Mouse (Mus musculus): ENCODE measurements around the gene Upb1. TPM values are rescaled to one million over a fixed set of nuclear protein-coding genes. Genes with fewer than 3 reads are reported as not detected.
A peak's percentile ranks its signal among the peaks of the same experiment; 100 is the strongest.

Gene Upb1
- polyA plus RNA-seq, 1 experiment from 2014 or later, result 0.38 TPM

DNA sequence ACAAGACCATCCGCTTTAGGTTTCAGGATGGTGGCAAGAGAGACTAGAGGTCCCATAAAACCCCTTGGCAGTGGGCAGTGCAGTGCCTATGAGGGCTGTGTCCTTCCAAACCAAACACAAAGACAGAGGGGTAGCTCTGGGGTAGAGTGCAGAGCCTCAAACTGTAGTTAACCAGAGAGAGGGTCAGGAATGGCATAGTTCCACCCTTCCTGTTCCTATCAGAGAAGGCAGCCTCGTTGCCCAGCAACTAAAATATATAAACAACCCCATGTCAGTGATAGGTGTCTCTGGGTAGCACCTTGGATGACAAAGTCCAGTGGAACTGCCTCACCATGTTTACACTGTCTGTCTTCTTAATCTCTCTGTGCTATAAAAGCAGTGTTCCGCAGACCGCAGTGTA, 40.9 kb downstream of the Upb1 start:
- 41% methylated on average over 4 of the region's 4 CpGs for WGBS
- no peak overlapping the region for H3K4me2 ChIP-seq (ENCODE audit: low read length)
- no peak overlapping the region for H3K9ac ChIP-seq (ENCODE audit: low read length)
- H3K27ac ChIP-seq (ENCODE audit: low read depth), result peak overlapping the region; percentile 52; the same call in 1 of the 2 replicates
- ATAC-seq (replicated peaks; ENCODE audit: low FRiP score, low TSS enrichment, low read depth), result peak; percentile 87
- no peak overlapping the region for H3K4me3 ChIP-seq (ENCODE audit: low read depth, low read length)
- peaks cover 16% of the 10 kb centered on the region; the same call in 1 of the 2 replicates for H3K4me1 ChIP-seq (replicated peaks; ENCODE audit: control insufficient read depth, insufficient read depth, low read length)
- H3K9me3 ChIP-seq (ENCODE audit: control insufficient read depth, low read length), result no peaks in the 10 kb centered on the region
- peak; percentile 51 for DNase-seq (ENCODE audit: low spot score)
- no peaks in the 10 kb centered on the region for H3K36me3 ChIP-seq (ENCODE audit: control insufficient read depth, insufficient read depth, low read length)
- no peaks in the 10 kb centered on the region for H3K27me3 ChIP-seq (replicated peaks; ENCODE audit: control insufficient read depth, insufficient read depth, low read length)

- 0 out of 2 replicates have a peak overlapping the region, but pooled peaks have one; percentile 52 for H3K27ac ChIP-seq (ENCODE audit: low read depth)
- no peaks in the 10 kb centered on the region for H3K9me3 ChIP-seq (ENCODE audit: control insufficient read depth, low read length)
- no peak for ATAC-seq (replicated peaks; ENCODE audit: low FRiP score, low TSS enrichment, low read depth)
- no peak overlapping the region for H3K4me2 ChIP-seq (ENCODE audit: low read length)
- DNase-seq (ENCODE audit: low spot score), result no peak
- H3K4me3 ChIP-seq (ENCODE audit: low read depth, low read length), result no peak overlapping the region
- no peak overlapping the region for H3K9ac ChIP-seq (ENCODE audit: low read length)
- 85% methylated on average over 4 of the region's 4 CpGs for WGBS
- no peaks in the 10 kb centered on the region for H3K36me3 ChIP-seq (ENCODE audit: control insufficient read depth, insufficient read depth, low read length)
- peaks cover 16% of the 10 kb centered on the region; the same call in 1 of the 2 replicates for H3K4me1 ChIP-seq (replicated peaks; ENCODE audit: control insufficient read depth, insufficient read depth, low read length)
- H3K27me3 ChIP-seq (replicated peaks; ENCODE audit: control insufficient read depth, insufficient read depth, low read length), result no peaks in the 10 kb centered on the region
Observed at GRCm38 (mm10) chr10:75443017-75443416, 42.1 kb downstream of the Upb1 start.

DNA sequence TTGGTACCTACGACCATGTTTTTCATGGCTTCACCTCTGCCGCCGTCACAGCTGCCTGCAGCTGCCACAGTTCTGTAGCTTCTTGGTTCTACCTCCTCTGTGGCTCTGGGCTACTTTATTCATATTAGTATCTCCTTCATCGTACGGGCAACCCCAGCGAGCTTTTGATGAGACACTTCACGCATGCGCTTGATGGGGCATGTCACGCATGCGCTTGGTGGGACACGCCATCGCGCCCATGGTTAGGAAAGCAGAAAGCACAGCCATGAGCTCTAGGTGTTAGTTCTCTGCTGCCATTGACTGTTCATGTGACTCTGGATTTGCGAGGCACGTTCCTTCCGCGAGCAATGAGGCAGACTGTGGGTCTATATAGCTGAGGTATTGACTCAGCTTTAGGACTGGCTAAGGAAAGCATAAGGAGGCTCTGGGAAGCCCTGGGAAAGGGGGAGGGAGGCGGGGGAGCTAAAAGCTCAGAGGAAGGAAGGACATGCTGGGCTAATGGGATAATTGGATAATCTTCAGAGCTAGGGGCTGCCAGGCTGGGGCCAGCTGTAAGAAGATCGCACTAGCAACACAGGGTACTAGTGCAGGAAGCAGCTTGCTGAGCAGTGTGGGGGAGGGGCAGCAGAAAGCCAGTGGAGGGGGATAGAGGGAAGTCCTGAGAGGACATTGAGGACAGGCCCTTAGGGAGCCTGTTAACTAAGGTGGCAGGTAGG, 43.4 kb downstream of the Upb1 start:
- Histone ChIP-seq H3K27me3 (replicated peaks; ENCODE audit: control insufficient read depth, insufficient read depth, low read length) (no peaks in the 10 kb centered on the region), H3K9me3 (ENCODE audit: control insufficient read depth, low read length) (no peaks in the 10 kb centered on the region), H3K4me2 (ENCODE audit: low read length) (no peak overlapping the region), H3K36me3 (ENCODE audit: control insufficient read depth, insufficient read depth, low read length) (no peaks in the 10 kb centered on the region), H3K4me3 (ENCODE audit: low read depth, low read length) (no peak overlapping the region), H3K27ac (ENCODE audit: low read depth) (no peak overlapping the region), H3K4me1 (replicated peaks; ENCODE audit: control insufficient read depth, insufficient read depth, low read length) (peaks cover 21% of the 10 kb centered on the region; the same call in 1 of the 2 replicates), H3K9ac (ENCODE audit: low read length) (no peak overlapping the region)
- no peak for DNase-seq (ENCODE audit: low spot score)
- no peak; the same call in 1 of the 2 replicates for ATAC-seq (replicated peaks; ENCODE audit: low FRiP score, low TSS enrichment, low read depth)
- 78% methylated on average over 19 of the region's 19 CpGs for WGBS

- Histone ChIP-seq H3K4me2 (ENCODE audit: low read length) (no peak overlapping the region), H3K4me1 (replicated peaks; ENCODE audit: control insufficient read depth, insufficient read depth, low read length) (peaks cover 21% of the 10 kb centered on the region; the same call in 1 of the 2 replicates), H3K9me3 (ENCODE audit: control insufficient read depth, low read length) (no peaks in the 10 kb centered on the region), H3K4me3 (ENCODE audit: low read depth, low read length) (no peak overlapping the region), H3K36me3 (ENCODE audit: control insufficient read depth, insufficient read depth, low read length) (no peaks in the 10 kb centered on the region), H3K27me3 (replicated peaks; ENCODE audit: control insufficient read depth, insufficient read depth, low read length) (no peaks in the 10 kb centered on the region), H3K9ac (ENCODE audit: low read length) (no peak overlapping the region), H3K27ac (ENCODE audit: low read depth) (0 out of 2 replicates have a peak overlapping the region, but pooled peaks have one; percentile 36)
- WGBS, result 49% methylated on average over 8 of the region's 8 CpGs
- no peak for ATAC-seq (replicated peaks; ENCODE audit: low FRiP score, low TSS enrichment, low read depth)
- no peak for DNase-seq (ENCODE audit: low spot score)
Observed at GRCm38 (mm10) chr10:75445030-75445429, 44.1 kb downstream of the Upb1 start.

- no peak overlapping the region for H3K27ac ChIP-seq (ENCODE audit: low read depth)
- ATAC-seq (replicated peaks; ENCODE audit: low FRiP score, low TSS enrichment, low read depth) (no peak), DNase-seq (ENCODE audit: low spot score) (no peak)
- no peaks in the 10 kb centered on the region for H3K27me3 ChIP-seq (replicated peaks; ENCODE audit: control insufficient read depth, insufficient read depth, low read length)
- no peaks in the 10 kb centered on the region for H3K36me3 ChIP-seq (ENCODE audit: control insufficient read depth, insufficient read depth, low read length)
- peaks cover 25% of the 10 kb centered on the region for H3K4me1 ChIP-seq (replicated peaks; ENCODE audit: control insufficient read depth, insufficient read depth, low read length)
- H3K9me3 ChIP-seq (ENCODE audit: control insufficient read depth, low read length), result no peaks in the 10 kb centered on the region
- no peak overlapping the region for H3K4me2 ChIP-seq (ENCODE audit: low read length)
- no peak overlapping the region for H3K4me3 ChIP-seq (ENCODE audit: low read depth, low read length)
- H3K9ac ChIP-seq (ENCODE audit: low read length), result no peak overlapping the region
- WGBS, result 75% methylated on average over 13 of the region's 13 CpGs
Observed at GRCm38 (mm10) chr10:75446501-75447083, 45.7 kb downstream of the Upb1 start.

DNA sequence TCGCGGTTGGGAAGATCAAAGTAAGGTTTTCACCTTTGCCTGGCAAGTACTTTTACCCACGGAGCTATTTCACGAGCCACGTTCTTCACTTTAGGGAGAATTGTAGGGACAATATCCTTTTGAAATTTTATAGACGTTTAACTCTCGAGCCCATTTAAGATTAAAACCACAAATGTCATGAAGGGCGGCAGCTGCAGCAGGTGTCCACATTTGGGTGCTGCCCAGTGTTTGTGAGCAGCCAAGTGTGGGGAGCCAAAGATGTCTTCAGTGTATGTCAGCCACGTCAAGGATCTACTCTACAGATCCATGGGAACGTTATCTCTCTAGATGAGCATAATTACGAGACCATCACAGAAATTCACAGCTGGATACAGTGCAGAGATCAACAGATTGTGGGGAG, 46.6 kb downstream of the Upb1 start:
- H3K4me3 ChIP-seq (ENCODE audit: low read depth, low read length), result no peak overlapping the region
- no peak overlapping the region for H3K4me2 ChIP-seq (ENCODE audit: low read length)
- no peak overlapping the region for H3K27ac ChIP-seq (ENCODE audit: low read depth)
- H3K9ac ChIP-seq (ENCODE audit: low read length), result no peak overlapping the region
- H3K36me3 ChIP-seq (ENCODE audit: control insufficient read depth, insufficient read depth, low read length), result no peaks in the 10 kb centered on the region
- no peaks in the 10 kb centered on the region for H3K27me3 ChIP-seq (replicated peaks; ENCODE audit: control insufficient read depth, insufficient read depth, low read length)
- no peaks in the 10 kb centered on the region for H3K9me3 ChIP-seq (ENCODE audit: control insufficient read depth, low read length)
- DNase-seq (ENCODE audit: low spot score) (no peak), ATAC-seq (replicated peaks; ENCODE audit: low FRiP score, low TSS enrichment, low read depth) (no peak)
- peaks cover 20% of the 10 kb centered on the region for H3K4me1 ChIP-seq (replicated peaks; ENCODE audit: control insufficient read depth, insufficient read depth, low read length)
- WGBS, result 86% methylated on average over 11 of the region's 11 CpGs

DNA sequence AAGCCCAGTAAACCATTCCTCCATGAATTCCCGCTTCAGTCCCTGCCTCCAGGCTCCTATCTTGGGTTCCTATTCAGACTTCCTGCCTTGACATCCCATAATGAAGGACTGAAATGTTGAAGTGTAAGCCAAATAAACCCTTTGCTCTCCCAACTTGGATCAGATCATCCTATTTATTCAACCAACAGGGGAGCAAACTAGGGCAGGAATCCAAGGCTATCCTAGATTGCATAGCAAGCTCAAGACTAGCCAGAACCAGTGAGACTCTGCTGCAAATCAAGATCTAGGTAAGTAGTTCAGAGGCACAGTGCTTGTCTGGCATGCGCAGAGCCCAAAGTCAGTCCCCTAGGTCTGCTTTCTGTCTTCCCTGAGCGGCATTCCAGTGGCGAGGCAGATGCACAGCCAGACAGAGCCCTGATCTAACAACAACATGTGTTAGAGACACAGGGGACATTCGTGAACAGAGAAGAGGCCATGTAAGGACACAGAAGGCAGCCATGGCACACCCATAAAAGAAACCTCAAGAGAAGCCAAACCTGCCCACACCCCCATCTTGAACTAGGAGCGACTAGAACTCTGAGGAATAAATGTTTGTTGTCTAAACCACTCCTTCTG, 48.0 kb downstream of the Upb1 start:
- Histone ChIP-seq H3K4me1 (replicated peaks; ENCODE audit: control insufficient read depth, insufficient read depth, low read length) (peaks cover 20% of the 10 kb centered on the region), H3K27me3 (replicated peaks; ENCODE audit: control insufficient read depth, insufficient read depth, low read length) (no peaks in the 10 kb centered on the region), H3K27ac (ENCODE audit: low read depth) (no peak overlapping the region), H3K36me3 (ENCODE audit: control insufficient read depth, insufficient read depth, low read length) (no peaks in the 10 kb centered on the region), H3K4me2 (ENCODE audit: low read length) (no peak overlapping the region), H3K9me3 (ENCODE audit: control insufficient read depth, low read length) (no peaks in the 10 kb centered on the region), H3K9ac (ENCODE audit: low read length) (no peak overlapping the region), H3K4me3 (ENCODE audit: low read depth, low read length) (no peak overlapping the region)
- 53% methylated on average over 6 of the region's 6 CpGs for WGBS
- DNase-seq (ENCODE audit: low spot score) (no peak), ATAC-seq (replicated peaks; ENCODE audit: low FRiP score, low TSS enrichment, low read depth) (no peak)

DNA sequence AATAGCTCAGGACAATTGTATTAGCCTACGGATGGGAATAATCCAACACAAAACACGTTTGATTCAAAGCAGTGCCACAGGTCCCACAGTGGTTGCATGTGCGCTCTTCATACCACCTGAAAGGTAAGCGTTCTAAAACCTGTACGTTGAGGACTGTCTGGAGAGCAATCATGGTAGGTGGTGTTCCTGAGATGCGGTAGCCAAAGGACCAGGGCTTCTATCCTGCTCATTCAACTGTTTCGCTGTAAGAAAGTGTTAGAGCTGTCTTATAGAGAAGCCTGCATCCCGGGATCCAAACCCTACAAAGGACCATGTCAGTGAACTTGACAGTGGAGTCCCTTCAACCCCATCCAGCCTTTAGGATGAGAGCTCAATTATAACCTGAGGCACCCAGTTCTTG, 49.4 kb downstream of the Upb1 start:
- Histone ChIP-seq H3K4me3 (ENCODE audit: low read depth, low read length) (no peak overlapping the region), H3K9me3 (ENCODE audit: control insufficient read depth, low read length) (no peaks in the 10 kb centered on the region), H3K27ac (ENCODE audit: low read depth) (no peak overlapping the region), H3K9ac (ENCODE audit: low read length) (no peak overlapping the region), H3K27me3 (replicated peaks; ENCODE audit: control insufficient read depth, insufficient read depth, low read length) (no peaks in the 10 kb centered on the region), H3K36me3 (ENCODE audit: control insufficient read depth, insufficient read depth, low read length) (no peaks in the 10 kb centered on the region), H3K4me1 (replicated peaks; ENCODE audit: control insufficient read depth, insufficient read depth, low read length) (peaks cover 12% of the 10 kb centered on the region), H3K4me2 (ENCODE audit: low read length) (no peak overlapping the region)
- ATAC-seq (replicated peaks; ENCODE audit: low FRiP score, low TSS enrichment, low read depth) (no peak), DNase-seq (ENCODE audit: low spot score) (no peak)
- WGBS, result 87% methylated on average over 8 of the region's 8 CpGs
